Mouse (Mus musculus) spleen, postnatal 10 days (tissue): ENCODE results near the gene Dda1.

ENCODE experiments used
- DNase-seq, 2 experiments: peaks; one replicate each; pipeline ENCODE4 v3.0.0; 2021 to 2022; ENCODE audit warnings: low spot score in 2 of 2

The Dda1 gene

DNA sequence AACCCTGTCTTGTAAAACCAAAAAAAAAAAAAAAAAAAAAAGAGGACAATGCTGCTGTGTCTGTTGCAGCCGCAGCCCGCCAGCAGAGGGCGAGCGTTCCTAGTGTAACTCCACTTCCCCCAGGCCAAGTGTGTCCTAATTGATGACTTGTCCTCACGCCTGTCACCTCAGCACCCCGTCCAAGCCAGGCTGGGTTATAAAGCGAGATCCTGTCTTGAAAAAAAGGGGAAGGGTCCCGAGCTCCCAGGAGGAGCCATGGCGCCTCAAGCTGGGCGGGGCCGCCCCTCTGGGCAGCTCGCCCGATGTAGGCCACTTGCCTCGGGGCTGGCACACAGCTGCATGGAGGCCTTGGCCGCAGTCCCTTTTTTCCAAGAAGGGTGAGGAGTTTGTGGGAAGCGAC, 26.0 kb downstream of the Dda1 start:
- DNase-seq, result peak; percentile 55 to 89

DNA sequence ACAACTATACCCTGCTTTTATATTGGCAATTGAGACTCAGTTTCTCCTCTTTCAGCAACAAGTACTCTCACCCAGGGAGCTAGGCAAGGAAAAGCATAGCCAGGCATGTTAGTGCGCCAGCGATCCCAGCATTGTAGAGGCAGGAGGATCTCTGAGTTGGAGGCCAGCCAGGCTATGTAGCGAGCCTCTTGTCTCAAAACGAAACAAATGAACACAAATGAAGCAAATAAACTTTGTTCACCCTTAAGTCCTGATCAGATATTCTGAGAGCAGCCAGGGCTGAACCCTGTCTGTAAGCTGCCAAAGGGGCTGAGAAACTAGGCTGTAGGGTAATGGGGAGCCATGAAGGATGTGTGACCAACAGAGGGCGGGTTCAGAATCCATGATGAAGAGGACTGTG, 26.8 kb downstream of the Dda1 start:
- DNase-seq, result no peak

DNA sequence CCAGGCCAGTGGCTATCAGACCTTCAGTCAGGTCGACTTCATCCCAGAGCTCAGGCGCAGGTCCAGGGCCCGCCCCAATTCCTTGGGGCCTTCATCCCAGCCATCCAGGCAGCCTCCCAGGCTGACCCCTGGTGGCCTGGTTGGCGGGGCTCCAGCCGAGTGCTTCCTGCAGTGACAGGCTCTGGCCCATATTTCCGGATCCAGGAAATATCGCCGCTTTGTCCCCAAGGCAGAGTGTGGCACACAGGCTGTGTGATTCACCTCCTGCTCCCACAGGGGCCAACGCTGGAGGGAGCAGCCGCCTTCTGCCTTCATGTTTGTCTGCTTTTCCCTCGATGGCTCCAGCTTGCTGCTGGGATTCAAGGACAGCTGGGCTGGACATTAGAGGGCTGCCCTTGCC, 27.5 kb downstream of the Dda1 start:
- peak in 1 of 2 experiments; percentile 61 for DNase-seq

DNA sequence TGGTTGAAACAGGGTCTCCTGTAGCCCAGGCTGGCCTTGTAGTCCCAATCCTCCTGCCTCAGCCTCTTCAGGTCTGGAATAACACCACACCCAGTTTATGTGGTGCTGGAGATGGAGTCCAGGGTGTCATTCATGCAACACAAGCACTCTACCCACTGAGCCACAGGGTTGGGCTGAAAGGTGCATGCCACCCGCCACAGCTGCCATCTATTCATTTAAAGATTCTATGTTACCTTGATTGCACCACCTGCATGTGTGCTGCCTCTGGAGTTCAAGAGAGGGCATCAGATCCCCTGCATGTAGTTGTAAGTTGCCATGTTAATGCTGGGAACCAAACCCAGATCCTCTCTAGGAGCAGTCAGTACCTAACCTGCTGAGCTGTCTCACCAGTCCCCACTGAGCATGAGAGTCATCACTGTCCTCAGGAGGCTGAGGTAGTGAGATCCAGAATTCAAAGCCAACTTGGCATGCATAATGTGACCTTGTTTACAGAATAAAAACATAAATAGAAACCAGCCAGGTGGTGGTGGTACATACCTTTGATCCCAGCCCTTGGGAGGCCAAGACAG, 28.2 kb downstream of the Dda1 start:
- DNase-seq, result no peak

DNA sequence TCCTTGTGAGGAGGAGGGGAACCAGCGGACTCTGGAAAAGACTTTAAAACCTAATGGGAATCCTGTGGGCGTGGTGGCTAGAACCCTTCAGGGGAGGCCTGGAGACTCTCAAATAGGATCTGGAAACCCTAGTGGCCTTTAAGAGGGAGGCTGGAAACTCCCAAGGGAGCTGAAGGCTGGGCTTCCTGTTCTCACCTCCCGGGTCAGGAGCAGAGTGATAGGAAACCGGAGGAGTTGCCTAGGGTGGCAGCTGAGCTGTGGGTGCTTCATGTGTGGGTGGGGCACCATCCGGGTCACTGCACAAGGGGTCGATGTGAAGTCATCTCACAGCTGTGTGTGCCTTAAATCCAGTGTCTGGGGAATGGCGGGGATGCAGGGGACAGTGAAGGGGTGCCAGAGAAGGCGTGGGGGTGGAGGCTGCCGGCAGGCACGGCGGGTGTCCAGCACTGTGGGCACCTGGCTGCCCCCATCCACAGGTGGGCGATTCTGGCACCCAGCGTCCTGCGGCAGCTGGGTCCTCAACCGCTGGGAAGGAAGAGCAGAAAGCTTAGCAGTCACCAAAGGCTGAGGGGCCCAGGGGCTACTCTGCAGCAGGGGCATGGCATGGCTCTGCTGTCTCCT, 29.0 kb downstream of the Dda1 start:
- DNase-seq, result no peak

DNA sequence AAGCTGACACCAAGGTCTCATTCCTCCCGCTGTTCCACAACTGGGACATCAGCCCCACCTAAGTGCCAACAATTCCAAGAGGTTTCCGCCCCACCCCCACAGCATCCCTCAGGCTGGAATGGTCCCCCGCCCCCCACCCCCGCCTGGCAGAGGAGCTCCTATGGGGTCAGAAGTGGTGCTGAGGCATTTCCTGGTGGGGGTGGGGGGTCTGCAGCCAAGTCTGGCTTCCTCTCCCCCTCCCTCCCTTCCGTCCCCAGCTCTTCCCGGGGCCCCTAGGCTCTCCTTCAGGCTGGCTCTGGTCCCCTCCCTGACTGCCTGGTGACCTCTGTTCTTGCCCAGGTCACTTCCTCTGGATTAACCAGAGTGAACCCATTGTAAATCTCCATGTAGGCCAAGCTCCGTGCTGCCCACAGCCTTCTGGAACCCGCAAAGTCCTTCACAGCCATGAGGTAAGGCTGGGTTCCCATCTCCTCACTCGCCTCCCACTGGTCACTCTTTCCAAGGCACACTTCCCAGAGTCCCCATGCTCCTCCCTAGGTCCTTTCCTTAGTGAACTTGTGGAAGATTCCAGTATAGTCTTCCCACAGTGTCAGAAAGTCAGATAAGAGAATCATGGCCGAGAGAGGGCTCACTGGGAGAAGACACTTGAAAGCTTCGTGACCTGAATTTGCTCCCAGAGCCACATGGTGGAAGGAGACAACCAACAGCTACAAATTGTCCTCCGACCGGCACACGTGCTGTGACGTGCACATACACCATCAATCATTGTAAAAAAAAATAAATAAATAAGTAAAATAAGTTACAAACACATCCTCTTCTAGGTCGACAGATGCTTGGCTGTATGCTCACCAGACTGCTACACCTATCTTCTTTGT, 30.1 kb downstream of the Dda1 start:
- DNase-seq, result no peak

DNA sequence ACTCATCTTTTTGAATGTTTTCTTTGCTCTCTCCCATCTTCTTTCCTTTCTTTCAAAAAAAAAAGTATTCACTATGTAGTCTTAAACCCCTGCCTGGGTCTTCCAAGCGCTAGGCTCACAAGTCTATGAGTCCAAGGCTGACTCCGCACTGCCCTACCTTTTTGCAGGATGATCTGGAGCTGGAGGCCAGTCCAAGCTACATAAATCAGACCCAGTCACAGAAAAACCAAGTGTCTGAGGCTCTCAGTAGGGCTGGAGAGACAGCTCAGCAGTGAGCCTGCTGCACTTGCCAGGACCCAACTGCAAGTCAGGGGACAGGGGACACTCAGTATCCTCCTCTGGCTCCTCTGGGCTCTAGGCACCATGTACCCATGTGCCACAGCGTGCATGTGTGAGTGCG, 35.4 kb downstream of the Dda1 start:
- no peak for DNase-seq

DNA sequence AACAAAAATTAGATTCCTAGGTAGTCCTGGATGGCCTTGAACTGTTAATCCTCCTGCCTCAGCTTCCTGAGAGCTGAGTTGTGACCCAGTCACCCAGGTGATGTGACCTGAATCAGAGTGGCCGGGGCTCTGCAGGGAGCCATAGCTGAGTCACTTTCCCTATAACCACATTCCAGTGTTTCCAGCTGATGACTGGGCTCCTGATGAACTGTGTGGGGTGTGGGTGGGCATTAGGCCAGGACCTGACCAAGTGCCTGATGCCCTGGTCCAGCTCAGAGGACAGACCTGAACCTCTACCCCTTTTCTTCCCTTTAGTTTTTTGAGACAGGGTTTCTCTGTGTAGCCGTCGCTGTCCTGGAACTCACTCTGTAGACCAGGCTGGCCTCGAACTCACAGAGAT, 36.3 kb downstream of the Dda1 start:
- no peak for DNase-seq

DNA sequence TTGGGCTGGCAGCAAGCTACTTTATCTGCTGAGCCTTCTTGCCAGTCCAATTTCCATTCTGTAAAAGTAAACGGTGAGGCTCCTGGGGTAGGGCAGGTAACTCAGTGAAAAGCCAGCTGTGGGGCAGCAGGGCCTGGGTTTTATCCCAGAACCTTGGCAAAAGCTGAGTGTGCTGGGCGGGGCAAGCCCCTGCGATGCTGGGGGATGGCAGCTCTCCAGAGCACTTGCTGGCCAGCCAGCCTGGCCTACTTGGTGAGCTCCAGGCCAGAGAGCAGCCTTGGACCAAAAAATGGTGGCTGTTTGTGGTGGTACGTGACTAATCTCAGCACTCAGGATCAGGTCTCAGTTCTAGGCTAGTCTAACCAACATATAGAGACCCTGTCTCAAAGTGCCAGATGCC, 37.0 kb downstream of the Dda1 start:
- DNase-seq, result no peak

DNA sequence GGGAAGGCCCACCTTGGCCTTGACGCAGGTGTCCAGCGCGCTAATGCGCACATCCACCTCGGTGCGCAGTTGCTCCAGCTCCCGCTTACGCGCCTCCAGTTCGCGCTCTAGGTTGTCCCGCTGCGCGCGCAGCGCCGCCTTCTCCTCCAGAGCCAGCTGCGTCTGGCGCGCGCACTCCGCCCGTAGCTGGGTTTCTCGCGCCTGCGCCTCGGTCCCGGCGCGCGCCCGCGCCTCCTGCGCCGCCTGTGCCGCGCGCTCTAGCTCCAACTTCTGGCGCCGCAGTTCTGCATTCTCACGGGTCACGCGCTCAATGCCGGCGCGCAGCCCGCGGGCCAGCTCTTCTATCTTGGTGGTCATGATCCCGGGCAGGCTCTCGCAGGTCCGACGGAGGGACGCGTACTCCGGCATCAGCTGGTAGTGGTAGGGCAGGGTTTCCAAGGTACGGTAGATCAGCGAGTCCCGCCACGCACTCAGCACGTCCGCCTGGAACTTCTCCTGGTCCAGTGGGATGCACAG, 38.6 kb downstream of the Dda1 start:
- peak in 1 of 2 experiments; percentile 68 for DNase-seq

DNA sequence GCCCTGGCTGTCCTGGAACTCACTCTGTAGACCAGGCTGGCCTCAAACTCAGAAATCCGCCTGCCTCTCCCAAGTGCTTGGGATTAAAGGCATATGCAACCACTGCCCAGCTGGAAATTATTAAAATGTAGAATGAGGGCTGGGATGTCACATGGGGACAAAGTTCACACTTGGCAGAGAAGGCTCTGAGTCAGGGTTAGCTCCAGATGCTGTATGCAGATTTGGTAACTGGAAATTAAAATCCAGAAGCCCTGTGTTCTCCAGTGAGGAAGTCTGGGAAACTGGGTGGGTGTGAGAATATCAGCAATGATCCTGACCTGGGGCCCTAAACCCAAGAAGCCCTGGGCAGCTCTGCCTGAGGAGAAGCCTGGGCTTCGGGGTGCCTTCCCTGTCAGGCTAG, 40.3 kb downstream of the Dda1 start:
- no peak for DNase-seq

DNA sequence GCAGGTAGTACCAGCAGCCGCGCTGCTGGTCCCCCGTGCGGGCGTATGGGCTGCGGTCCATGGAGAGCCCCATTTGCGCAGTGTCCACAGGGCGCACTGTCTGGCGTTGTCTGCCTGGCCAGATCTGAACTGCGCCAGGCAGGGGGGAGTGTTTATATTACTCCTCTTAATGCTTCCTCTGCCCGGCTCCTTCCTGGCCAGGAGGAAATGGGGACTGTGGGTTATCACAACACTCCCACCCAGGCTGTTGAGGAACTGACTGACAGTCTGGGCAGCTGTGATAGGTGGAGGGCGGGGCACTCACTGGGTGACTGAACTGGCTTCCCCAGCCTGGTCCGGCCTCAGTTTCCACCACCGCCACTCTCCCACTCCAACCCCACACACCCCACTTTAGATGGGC, 42.6 kb downstream of the Dda1 start, which contains the start of gene Plvap:
Gene Plvap, minus strand, starts transcription at position 109 of the 400 bp plus-strand sequence.
- DNase-seq, result peak in 1 of 2 experiments; percentile 46

DNA sequence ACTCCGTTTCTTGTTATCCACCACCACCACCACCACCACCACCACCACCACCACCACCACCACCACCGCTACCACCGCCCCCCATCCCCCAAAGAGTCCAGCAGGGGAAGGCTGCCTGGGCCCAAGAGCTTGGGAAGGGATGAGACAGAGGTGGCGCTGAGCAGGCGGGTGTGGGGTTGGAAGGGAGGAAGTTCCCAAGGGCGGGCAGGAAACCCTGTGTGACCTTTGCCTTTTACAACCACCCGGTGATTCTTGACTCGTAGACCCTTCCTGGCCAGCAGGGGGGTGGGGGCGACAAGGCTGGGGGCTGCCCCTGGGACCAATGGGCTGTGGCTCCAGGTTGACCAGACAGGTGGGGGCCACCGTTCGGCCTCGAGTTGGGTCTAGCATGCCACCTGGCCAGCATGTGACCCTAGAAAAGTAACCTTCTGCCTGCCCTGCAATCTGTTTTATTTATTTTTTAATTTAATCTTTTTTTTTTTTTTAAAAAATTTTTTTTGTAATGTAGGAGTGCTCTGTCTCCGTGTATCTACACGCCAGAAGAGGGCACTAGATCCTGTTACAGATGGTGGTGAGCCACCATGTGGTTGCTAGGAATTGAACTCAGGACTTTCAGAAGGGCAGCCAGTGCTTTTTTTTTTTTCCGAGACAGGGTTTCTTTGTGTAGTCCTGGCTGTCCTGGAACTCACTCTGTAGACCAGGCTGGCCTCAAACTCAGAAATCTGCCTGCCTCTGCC, 44.2 kb downstream of the Dda1 start:
- DNase-seq, result no peak

DNA sequence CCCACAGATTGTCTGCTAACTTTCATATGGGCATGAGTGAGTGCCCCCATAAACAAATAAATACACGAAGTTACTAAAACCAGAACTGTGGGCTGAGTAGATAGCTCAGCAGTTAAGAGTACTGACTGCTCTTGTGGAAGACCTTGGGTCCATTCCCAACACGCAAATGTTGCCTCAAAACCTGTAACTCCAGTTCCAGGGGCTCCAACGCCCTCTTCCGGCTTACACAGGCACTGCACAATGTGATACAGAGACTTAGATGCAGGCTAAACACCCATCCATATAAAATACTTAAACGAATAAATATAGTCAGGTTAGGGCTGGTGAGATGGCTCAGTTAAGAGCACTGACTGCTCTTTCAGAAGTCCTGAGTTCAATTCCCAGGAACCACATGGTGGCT, 46.0 kb downstream of the Dda1 start:
- DNase-seq, result no peak

DNA sequence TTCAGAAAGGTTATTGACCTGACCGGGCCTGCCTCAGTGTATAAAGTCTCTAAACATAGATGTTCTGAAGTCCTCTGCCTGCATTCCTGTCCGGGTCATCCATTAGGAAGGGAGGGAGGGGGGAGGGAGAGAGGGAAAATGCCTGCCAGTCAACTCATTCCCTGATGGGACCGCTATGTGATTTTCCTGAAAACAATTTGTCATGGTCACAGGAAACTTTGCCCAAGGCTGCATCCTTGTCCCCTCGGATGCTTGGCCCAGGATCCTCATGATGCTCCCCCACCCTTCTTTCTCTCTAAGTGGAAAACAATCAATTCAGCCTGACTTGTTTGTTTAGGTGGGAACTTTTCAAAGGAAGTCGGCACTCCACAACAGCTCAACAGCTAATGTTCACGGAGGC, 47.8 kb downstream of the Dda1 start:
- DNase-seq, result no peak

DNA sequence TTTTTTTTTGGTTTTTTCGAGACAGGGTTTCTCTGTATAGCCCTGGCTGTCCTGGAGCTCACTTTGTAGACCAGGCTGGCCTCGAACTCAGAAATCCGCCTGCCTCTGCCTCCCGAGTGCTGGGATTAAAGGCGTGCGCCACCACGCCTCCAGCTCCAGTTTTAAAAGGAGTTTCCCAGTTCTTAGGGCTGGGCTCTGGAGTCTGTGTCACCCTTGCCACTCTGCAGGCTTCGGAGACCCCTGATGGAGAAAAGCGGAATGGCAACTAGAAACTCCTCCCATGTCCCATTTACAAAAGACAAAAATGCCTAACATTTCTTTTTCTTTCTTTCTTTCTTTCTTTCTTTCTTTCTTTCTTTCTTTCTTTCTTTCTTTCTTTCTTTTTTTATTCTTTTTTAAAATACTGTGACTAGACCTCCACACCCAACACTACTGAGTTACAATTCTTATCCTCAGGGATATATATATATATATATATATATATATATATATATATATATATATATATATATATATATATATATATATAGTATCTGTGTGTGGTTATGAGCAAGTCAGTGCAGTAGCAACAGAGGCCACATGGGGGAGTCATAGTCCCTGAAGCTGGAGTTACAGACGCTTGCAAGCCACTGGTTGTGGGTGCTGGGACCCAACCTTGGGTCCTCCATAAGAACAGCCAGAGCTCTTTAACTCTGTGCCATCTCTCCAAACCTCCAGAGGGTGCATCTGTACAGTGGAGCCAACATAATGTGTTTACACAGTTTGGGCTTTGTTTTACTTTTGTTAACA, 50.2 kb downstream of the Dda1 start:
- peak in 1 of 2 experiments; percentile 70 for DNase-seq

DNA sequence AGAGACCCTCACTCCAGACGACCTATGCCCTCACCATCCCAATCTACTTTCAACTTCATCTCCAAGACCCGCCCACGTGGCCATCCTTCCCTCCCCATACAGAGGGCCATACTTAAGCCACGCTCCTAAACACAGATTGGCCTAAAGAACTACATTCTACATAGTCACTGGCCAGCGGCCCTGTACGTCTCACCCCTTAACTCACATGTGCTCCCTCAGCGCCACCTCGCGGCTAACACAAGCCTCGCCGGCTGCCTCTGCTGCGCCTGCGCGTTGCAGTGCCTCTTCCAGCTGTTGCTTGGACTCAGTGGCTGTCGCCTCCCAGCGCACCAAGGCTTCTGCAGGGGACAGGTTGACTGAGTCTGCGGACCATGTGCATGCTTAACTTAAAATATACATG, 52.6 kb downstream of the Dda1 start:
- DNase-seq, result peak; percentile 88 to 94

DNA sequence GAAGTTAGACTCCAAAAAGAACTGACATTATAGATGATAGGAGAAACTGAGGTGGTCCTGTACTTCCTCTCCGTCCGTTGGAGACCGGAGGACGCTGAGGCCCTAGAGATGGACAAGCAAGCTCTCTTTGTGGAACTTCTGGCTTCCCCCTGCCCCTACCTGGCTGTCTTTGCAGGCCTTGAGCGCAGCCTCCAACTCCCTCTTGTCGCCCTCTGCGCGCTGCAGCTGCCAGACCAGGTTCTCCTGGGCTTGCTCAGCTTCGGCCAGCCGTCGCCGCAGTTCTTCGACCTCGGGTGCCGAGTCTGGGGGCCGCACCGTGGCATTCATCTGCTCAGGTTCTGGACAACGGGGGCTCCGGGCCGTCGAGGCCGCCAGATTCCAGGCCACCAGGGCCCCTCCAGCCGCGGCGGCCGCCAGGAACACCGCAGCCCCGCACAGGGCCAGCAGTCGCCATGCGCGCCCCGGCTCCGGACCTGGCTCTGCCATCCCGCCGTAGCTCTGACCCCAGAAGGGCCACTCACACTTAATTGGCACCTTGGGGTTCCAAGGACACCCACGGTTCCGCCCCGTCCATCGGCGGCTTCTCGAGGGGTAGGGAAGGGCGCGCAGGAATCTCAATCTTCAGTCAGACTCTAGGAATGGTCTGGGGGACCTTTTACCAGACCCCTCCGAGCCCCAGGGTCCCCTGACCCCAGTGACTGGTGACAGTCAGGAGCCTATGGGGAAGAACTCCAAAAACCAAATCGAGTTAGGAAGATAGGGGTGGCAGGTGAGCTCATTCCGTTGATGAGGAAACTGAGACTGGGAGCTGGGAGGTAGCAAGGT, 56.4 kb downstream of the Dda1 start, which contains the start of gene Ccdc194:
Gene Ccdc194, minus strand, starts transcription at position 486 of the 825 bp plus-strand sequence.
- DNase-seq, result no peak
